Mouse (Mus musculus): ENCODE results near the gene Alg14. TPM values are rescaled to one million over a fixed set of nuclear protein-coding genes. Genes with fewer than 3 reads are reported as not detected.

The Alg14 gene
- total RNA-seq, 2 experiments from 2014 or later: 9.8 to 13.6 TPM

- H3K4me3 ChIP-seq: peak overlapping the region; percentile 17; the same call in 1 of the 2 replicates
- no peak for DNase-seq (ENCODE audit: low spot score in 2 of 2)
- 0 out of 2 replicates have a peak overlapping the region, but pooled peaks have one; percentile 18 for H3K27ac ChIP-seq
- TF ChIP-seq CTCF (conservative IDR thresholded peaks at IDR 0.05): no peak
Measured at GRCm38 (mm10) chr3:121389860-121390530, 98.4 kb downstream of the Alg14 start.

GRCm38 (mm10) chr3:121390724-121391123 is 99.2 kb downstream of the Alg14 start:
- no peak for DNase-seq (ENCODE audit: low spot score in 2 of 2)
- TF ChIP-seq CTCF (conservative IDR thresholded peaks at IDR 0.05): no peak
- Histone ChIP-seq H3K27ac (no peak overlapping the region), H3K4me3 (no peak overlapping the region)

- no peak for TF ChIP-seq CTCF (conservative IDR thresholded peaks at IDR 0.05)
- DNase-seq (ENCODE audit: low spot score in 2 of 2): no peak
- no peak overlapping the region for H3K27ac ChIP-seq
- H3K4me3 ChIP-seq: no peak overlapping the region
Measured at GRCm38 (mm10) chr3:121395588-121396295, 104.2 kb downstream of the Alg14 start.

GRCm38 (mm10) chr3:121396561-121396960 is 105.0 kb downstream of the Alg14 start:
- no peak for DNase-seq (ENCODE audit: low spot score in 2 of 2)
- H3K27ac ChIP-seq: no peak overlapping the region
- no peak overlapping the region for H3K4me3 ChIP-seq
- TF ChIP-seq CTCF (conservative IDR thresholded peaks at IDR 0.05): no peak

- no peak for TF ChIP-seq CTCF (conservative IDR thresholded peaks at IDR 0.05)
- Histone ChIP-seq H3K27ac (no peak overlapping the region), H3K4me3 (no peak overlapping the region)
- no peak for DNase-seq (ENCODE audit: low spot score in 2 of 2)
Measured at GRCm38 (mm10) chr3:121397007-121397406, 105.4 kb downstream of the Alg14 start.

GRCm38 (mm10) chr3:121401384-121401783 is 109.8 kb downstream of the Alg14 start:
- Histone ChIP-seq H3K27ac (no peak overlapping the region), H3K4me3 (no peak overlapping the region)
- TF ChIP-seq CTCF (conservative IDR thresholded peaks at IDR 0.05): no peak
- DNase-seq (ENCODE audit: low spot score in 2 of 2): no peak

- no peak for TF ChIP-seq CTCF (conservative IDR thresholded peaks at IDR 0.05)
Measured at GRCm38 (mm10) chr3:121402096-121402495, 110.5 kb downstream of the Alg14 start.

GRCm38 (mm10) chr3:121403449-121403848 is 111.9 kb downstream of the Alg14 start:
- no peak; the same call in 1 of the 2 replicates for TF ChIP-seq CTCF (conservative IDR thresholded peaks at IDR 0.05)
- H3K4me3 ChIP-seq: no peak overlapping the region
- no peak overlapping the region for H3K27ac ChIP-seq
- DNase-seq (ENCODE audit: low spot score in 2 of 2): no peak

More at GRCm38 (mm10) chr3:121402096-121402495, 110.5 kb downstream of the Alg14 start:
- Histone ChIP-seq H3K27ac (no peak overlapping the region), H3K4me3 (no peak overlapping the region)
- DNase-seq (ENCODE audit: low spot score in 2 of 2): no peak

GRCm38 (mm10) chr3:121405101-121405500 is 113.5 kb downstream of the Alg14 start:
- TF ChIP-seq CTCF (conservative IDR thresholded peaks at IDR 0.05): no peak
- no peak for DNase-seq (ENCODE audit: low spot score in 2 of 2)

GRCm38 (mm10) chr3:121407417-121407816 is 115.8 kb downstream of the Alg14 start:
- DNase-seq (ENCODE audit: low spot score in 2 of 2): no peak
- H3K4me3 ChIP-seq: no peak overlapping the region
- no peak for TF ChIP-seq CTCF (conservative IDR thresholded peaks at IDR 0.05)
- no peak overlapping the region for H3K27ac ChIP-seq

More at GRCm38 (mm10) chr3:121405101-121405500, 113.5 kb downstream of the Alg14 start:
- no peak overlapping the region for H3K27ac ChIP-seq
- no peak overlapping the region for H3K4me3 ChIP-seq

- DNase-seq (ENCODE audit: low spot score in 2 of 2): no peak
- Histone ChIP-seq H3K4me3 (no peak overlapping the region), H3K27ac (no peak overlapping the region)
- TF ChIP-seq CTCF (conservative IDR thresholded peaks at IDR 0.05): no peak
Measured at GRCm38 (mm10) chr3:121408386-121408785, 116.8 kb downstream of the Alg14 start.

- TF ChIP-seq CTCF (conservative IDR thresholded peaks at IDR 0.05): no peak
- Histone ChIP-seq H3K4me3 (no peak overlapping the region), H3K27ac (no peak overlapping the region)
- DNase-seq (ENCODE audit: low spot score in 2 of 2): no peak
Measured at GRCm38 (mm10) chr3:121411450-121411849, 119.9 kb downstream of the Alg14 start.

Other genes starting within 250 kb of the Alg14 start
- gene Rwdd3, start 120.1 kb upstream of the Alg14 start, total RNA-seq (2021): 10 to 100 TPM; 26.3 to 31.2 TPM
- gene Tmem56, start 8.7 kb upstream of the Alg14 start, total RNA-seq (2021): 10 to 100 TPM; 30.6 to 31.1 TPM
- 100 to 1,000 TPM in 1 of 2 experiments, 10 to 100 TPM in 1; 100.0 to 108 TPM for gene Cnn3, start 134.7 kb downstream of the Alg14 start, total RNA-seq (2021)
- not detected for gene Slc44a3, start 240.6 kb downstream of the Alg14 start, total RNA-seq (2021)

Data from layer of hippocampus, adult 2 months (tissue).